Mouse (Mus musculus): ENCODE results near the gene Rad51c. TPM values are rescaled to one million over a fixed set of nuclear protein-coding genes. Genes with fewer than 3 reads are reported as not detected.

Gene Rad51c
- total and polyA plus RNA-seq, 3 experiments = 1.5 to 1.9 TPM; not detected in 1

DNA sequence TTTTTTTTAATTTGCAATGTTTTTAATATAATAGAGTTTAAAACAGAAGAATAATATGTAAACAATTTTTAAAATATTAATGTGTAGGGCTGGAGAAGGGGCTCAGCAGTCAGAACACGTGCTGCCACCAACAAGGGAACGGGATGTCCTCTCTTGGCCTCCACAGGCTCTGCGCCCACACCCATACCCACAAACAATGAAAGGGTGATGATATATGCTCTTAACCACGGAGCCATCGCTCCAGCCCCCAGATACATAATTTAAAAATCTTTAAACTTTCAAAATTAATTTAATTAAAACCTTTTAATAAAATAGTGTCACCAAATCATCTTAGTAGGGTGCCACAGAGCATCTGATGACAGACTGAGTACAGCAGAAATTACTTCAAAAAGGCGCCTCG lies 37.7 kb downstream of the Rad51c start:
- H3K27me3 ChIP-seq (ENCODE audit: control insufficient read depth in 1 of 2, insufficient read depth in 2 of 2, low read length in 2 of 2) = no peaks in the 10 kb centered on the region
- no peak overlapping the region for H3K4me3 ChIP-seq (ENCODE audit: control insufficient read depth in 1 of 2, insufficient read depth in 1 of 2, low read depth in 2 of 2, low read length in 2 of 2)
- peaks cover 0 to 2% of the 10 kb centered on the region in 2 experiments; a peak in 1 of 4 replicates for H3K36me3 ChIP-seq (ENCODE audit: control insufficient read depth in 1 of 2, insufficient read depth in 2 of 2, low read length in 2 of 2)
- H3K9me3 ChIP-seq (replicated peaks; ENCODE audit: insufficient read depth, low read length) = no peaks in the 10 kb centered on the region
- H3K4me1 ChIP-seq (ENCODE audit: control insufficient read depth in 1 of 2, insufficient read depth in 2 of 2, low read length in 2 of 2) = 0 out of 4 replicates have a peak, but pooled peaks cover 0 to 2% of the 10 kb centered on the region in 2 experiments
- no peaks in the 10 kb centered on the region for H3K79me2 ChIP-seq (ENCODE audit: control insufficient read depth, insufficient read depth, low read length, poor library complexity)
- no peak for DNase-seq (ENCODE audit: low read depth, low spot score)
- H3K9ac ChIP-seq (ENCODE audit: control insufficient read depth, low read depth, low read length, poor library complexity, severe bottlenecking) = no peak overlapping the region
- TF ChIP-seq MAFK (IDR thresholded peaks at IDR 0.05; ENCODE audit: borderline replicate concordance, low read depth, low read length) = no peak
- no peak for TF ChIP-seq MAX (IDR thresholded peaks at IDR 0.05; ENCODE audit: low read length)
- no peak for TF ChIP-seq ETS1 (IDR thresholded peaks at IDR 0.05; ENCODE audit: low read depth, low read length)
- TF ChIP-seq ZC3H11A (IDR thresholded peaks at IDR 0.05; ENCODE audit: low read depth, low read length) = no peak
- TF ChIP-seq USF2 (IDR thresholded peaks at IDR 0.05; ENCODE audit: borderline replicate concordance in 1 of 2, insufficient read depth in 1 of 2, low read depth in 1 of 2, low read length in 2 of 2) = no peak
- TF ChIP-seq CHD2 (IDR thresholded peaks at IDR 0.05; ENCODE audit: low read length) = no peak
- TF ChIP-seq HCFC1 (IDR thresholded peaks at IDR 0.05; ENCODE audit: low read depth, low read length) = no peak
- TF ChIP-seq ZKSCAN1 (IDR thresholded peaks at IDR 0.05; ENCODE audit: low read depth, low read length) = no peak
- TF ChIP-seq ZMIZ1 (IDR thresholded peaks at IDR 0.05; ENCODE audit: low read depth, low read length) = no peak
- no peak for TF ChIP-seq RCOR1 (IDR thresholded peaks at IDR 0.05; ENCODE audit: low read depth, low read length)
- no peak for TF ChIP-seq KAT2A (conservative IDR thresholded peaks at IDR 0.05; ENCODE audit: low read depth, low read length)
- no peak for TF ChIP-seq SMC3 (IDR thresholded peaks at IDR 0.05; ENCODE audit: low read depth, low read length)
- no peak for TF ChIP-seq CTCF (IDR thresholded peaks at IDR 0.05 in 2 of 3, conservative IDR thresholded peaks at IDR 0.05 in 1 of 3; ENCODE audit: control insufficient read depth in 1 of 3, insufficient read depth in 1 of 3, low read depth in 2 of 3, low read length in 3 of 3, poor library complexity in 1 of 3, severe bottlenecking in 1 of 3)
- TF ChIP-seq NELFE (IDR thresholded peaks at IDR 0.05; ENCODE audit: low read depth, low read length) = no peak
- no peak for TF ChIP-seq E2F4 (IDR thresholded peaks at IDR 0.05; ENCODE audit: borderline replicate concordance, low read depth, low read length)
- no peak overlapping the region for H3K27ac ChIP-seq (ENCODE audit: control insufficient read depth, low read depth, low read length)

DNA sequence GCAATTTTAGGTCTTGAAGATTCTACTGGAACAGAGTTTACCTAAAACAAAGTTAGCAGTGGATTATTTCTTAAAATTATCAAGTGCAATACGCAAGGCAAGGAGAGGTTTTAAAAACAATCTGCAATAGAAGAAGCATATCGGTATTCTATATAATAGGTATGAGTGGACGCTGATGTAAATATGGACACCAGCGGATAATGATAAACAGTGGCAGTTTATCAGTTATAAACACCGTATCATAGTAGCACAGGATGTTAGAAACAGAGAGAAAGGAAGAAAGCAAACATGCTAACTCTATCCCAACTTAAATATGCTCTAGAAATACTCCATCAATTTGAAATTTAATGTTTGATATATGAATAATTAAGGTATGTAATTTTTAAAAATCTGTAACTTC lies 39.6 kb downstream of the Rad51c start:
- H3K9me3 ChIP-seq (replicated peaks; ENCODE audit: insufficient read depth, low read length) = no peaks in the 10 kb centered on the region
- H3K27ac ChIP-seq (ENCODE audit: control insufficient read depth, low read depth, low read length) = no peak overlapping the region
- H3K9ac ChIP-seq (ENCODE audit: control insufficient read depth, low read depth, low read length, poor library complexity, severe bottlenecking) = no peak overlapping the region
- H3K36me3 ChIP-seq (ENCODE audit: control insufficient read depth in 1 of 2, insufficient read depth in 2 of 2, low read length in 2 of 2) = peaks cover 0 to 2% of the 10 kb centered on the region in 2 experiments; a peak in 1 of 4 replicates
- 0 out of 4 replicates have a peak, but pooled peaks cover 0 to 2% of the 10 kb centered on the region in 2 experiments for H3K4me1 ChIP-seq (ENCODE audit: control insufficient read depth in 1 of 2, insufficient read depth in 2 of 2, low read length in 2 of 2)
- no peak for DNase-seq (ENCODE audit: low read depth, low spot score)
- H3K79me2 ChIP-seq (ENCODE audit: control insufficient read depth, insufficient read depth, low read length, poor library complexity) = no peaks in the 10 kb centered on the region
- H3K4me3 ChIP-seq (ENCODE audit: control insufficient read depth in 1 of 2, insufficient read depth in 1 of 2, low read depth in 2 of 2, low read length in 2 of 2) = no peak overlapping the region
- TF ChIP-seq MAZ (IDR thresholded peaks at IDR 0.05; ENCODE audit: low read depth, low read length) (no peak), UBTF (IDR thresholded peaks at IDR 0.05; ENCODE audit: borderline replicate concordance, insufficient read depth, low read depth, low read length) (no peak), MYC (IDR thresholded peaks at IDR 0.05; ENCODE audit: low read depth, low read length) (no peak), CHD1 (IDR thresholded peaks at IDR 0.05; ENCODE audit: low read depth, low read length) (no peak), MXI1 (IDR thresholded peaks at IDR 0.05; ENCODE audit: low read depth, low read length) (no peak), HCFC1 (IDR thresholded peaks at IDR 0.05; ENCODE audit: low read depth, low read length) (no peak), USF2 (IDR thresholded peaks at IDR 0.05; ENCODE audit: borderline replicate concordance in 1 of 2, insufficient read depth in 1 of 2, low read depth in 1 of 2, low read length in 2 of 2) (no peak), TCF12 (IDR thresholded peaks at IDR 0.05; ENCODE audit: low read depth, low read length) (no peak), USF1 (IDR thresholded peaks at IDR 0.05; ENCODE audit: low read depth, low read length) (no peak), BHLHE40 (IDR thresholded peaks at IDR 0.05; ENCODE audit: borderline replicate concordance, low read depth, low read length) (no peak), GABPA (IDR thresholded peaks at IDR 0.05; ENCODE audit: low read depth, low read length) (no peak), RAD21 (IDR thresholded peaks at IDR 0.05; ENCODE audit: low read depth, low read length) (no peak), TBP (IDR thresholded peaks at IDR 0.05; ENCODE audit: low read depth, low read length) (no peak), RCOR1 (IDR thresholded peaks at IDR 0.05; ENCODE audit: low read depth, low read length) (no peak), JUND (IDR thresholded peaks at IDR 0.05; ENCODE audit: low read depth, low read length) (no peak), MAX (IDR thresholded peaks at IDR 0.05; ENCODE audit: low read length) (no peak)
- H3K27me3 ChIP-seq (ENCODE audit: control insufficient read depth in 1 of 2, insufficient read depth in 2 of 2, low read length in 2 of 2) = no peaks in the 10 kb centered on the region

Data from MEL (cell line).